Mouse (Mus musculus) adrenal gland, postnatal 10 days (tissue): ENCODE data around the gene Wdr5b. TPM values are rescaled to one million over a fixed set of nuclear protein-coding genes. Genes with fewer than 3 reads are reported as not detected.

Experiments used
- DNase-seq: peaks from one replicate; pipeline ENCODE4 v3.0.0; 2021; ENCODE audit warnings: mixed read lengths
- total RNA-seq, 2 experiments: library from RNA; stranded (reverse); gene quantifications; 2 replicates each; pipeline ENCODE4 v1.2.3; 2021

Wdr5b gene
- total RNA-seq, 2 experiments from 2014 or later, result 4.3 to 5.3 TPM

DNA sequence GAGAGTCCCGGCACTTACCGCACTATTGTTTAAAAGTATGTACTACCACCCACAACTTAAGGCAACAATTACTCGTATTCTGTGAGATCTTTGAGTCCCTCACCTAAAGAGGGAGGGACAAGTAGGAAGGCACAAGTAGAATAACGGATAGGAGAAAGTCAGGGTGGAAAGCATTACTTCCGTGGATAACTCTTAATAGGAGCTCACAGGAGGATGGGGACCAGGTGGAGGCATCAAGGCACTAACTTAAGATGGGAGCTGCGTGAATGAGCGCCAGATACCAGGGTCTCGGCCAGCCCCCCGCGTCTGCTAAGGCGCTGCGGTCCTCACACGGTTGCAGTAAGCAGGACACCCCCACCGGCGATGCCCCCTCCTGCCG, 30.1 kb downstream of the Wdr5b start:
- no peak for DNase-seq

DNA sequence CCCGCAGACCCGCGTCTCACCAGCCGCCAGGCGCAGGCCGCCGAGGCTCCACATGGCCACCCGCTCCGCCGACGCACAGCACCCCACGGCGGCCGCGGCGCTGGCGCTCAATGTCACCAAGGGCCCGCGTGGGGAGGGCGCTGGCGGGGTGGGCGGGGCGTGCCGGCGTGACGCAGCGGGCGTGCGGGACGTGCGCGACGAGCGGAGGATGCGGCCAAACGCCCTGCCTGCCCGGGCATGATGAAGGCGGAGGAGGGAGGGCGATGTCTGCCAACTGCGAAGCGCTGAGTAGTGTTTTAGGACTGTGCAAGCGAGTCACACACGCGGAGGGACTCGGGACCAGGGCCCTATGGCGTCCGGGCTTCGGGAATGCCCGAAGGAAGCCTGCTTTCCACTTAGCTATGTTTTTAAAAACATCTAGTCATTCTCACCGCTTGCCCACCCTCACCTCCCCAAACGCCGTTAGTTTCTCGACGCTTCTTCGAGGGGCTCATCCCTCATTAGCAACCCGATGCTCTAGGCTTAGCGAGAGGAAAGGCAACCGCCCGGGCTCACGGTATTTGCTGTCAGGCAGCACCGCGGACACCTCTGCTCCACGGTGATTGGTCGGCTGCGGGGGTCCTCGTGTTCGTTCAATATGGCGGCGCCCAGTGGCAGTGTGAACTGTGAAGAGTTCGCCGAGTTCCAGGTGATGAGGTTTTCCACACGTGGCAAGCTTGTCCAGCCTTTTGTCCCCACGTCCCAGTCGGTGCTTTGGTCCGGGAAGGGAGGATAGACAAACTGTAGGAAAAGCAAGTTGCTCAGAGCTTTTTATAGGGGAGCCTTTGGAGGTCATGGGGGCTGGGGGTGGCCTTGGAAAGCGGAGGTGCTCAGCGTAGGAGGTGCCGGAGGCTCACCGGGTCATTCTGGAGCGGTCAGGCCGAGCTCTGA, 30.7 kb downstream of the Wdr5b start, which contains the start of the genes Fam162a and Ccdc58:
TSS of gene Fam162a (minus strand) at position 145 of the 930 bp plus-strand sequence.
TSS of gene Ccdc58 (plus strand) at position 236 of the 930 bp plus-strand sequence.
- peak; percentile 97 for DNase-seq

DNA sequence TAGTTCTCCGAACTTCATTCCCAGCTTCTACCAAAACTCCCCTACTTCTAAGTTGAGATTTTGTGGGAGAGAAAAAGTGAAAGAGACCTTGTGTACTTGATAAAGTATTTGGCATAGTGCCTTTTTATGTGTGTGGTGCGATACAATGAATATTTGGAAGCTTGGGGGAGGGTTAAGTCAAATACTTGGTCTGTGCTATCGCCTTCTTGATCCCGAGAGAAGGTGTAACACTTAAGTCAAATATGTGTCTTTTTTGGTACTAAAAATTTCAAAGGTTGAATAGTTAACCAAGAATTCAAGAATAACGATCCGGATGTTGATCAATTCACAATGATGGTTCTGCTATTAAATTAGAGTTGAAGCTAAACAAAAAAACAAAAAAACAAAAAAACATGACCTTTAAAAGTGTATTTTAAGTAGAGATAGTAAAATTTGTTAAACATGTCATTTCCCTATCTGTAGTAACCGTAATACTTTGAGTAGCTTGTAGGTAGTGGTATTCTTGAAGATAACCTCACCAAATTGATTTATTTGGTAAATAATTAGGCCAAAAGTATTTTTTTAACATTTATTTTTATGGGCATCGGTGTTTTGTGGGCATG, 31.5 kb downstream of the Wdr5b start:
- DNase-seq, result no peak

GRCm38 (mm10) chr16:36074772-36075171, 33.8 kb downstream of the Wdr5b start:
- DNase-seq, result no peak

DNA sequence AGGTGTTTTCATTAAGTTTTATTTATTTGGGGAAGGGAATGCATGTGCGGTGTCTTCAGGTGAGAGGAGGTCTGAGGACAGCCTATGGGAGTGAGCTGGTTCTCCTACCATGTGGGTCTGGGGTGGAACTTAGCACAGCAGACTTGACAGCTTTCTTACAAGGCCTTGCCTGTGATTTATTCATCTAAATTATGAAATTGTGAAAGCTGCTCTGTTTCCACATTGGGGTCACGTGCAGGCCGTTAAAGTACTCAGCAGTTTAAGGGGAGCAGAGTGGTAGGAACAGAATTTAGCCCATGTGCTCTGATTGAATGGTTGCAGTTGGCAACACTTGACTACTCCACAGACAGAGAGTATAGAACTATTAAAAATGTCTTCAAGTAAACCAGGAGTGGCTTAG, 38.9 kb downstream of the Wdr5b start:
- DNase-seq, result no peak

- DNase-seq, result no peak
Observed at GRCm38 (mm10) chr16:36087846-36088245, 46.9 kb downstream of the Wdr5b start.

DNA sequence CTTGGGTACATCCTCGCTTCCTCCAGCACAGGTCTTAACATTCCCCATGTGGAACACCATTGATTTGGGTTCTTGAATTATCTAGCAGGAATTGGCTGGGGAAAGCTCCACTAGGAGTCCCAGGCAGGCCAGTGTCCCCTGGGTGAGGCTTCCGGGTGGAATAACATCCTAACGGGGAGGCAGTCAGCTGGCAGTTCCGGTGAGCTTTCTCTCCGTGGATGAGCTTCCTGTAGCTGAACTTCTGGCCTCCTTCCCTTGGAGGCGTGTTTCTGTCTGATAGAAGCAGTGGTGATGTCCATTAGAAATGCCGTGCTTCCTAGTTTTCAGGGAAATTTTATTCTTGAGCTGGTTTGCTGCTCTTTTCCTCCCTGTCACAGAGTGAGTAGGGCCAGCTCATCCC, 48.1 kb downstream of the Wdr5b start:
- peak; percentile 18 for DNase-seq

DNA sequence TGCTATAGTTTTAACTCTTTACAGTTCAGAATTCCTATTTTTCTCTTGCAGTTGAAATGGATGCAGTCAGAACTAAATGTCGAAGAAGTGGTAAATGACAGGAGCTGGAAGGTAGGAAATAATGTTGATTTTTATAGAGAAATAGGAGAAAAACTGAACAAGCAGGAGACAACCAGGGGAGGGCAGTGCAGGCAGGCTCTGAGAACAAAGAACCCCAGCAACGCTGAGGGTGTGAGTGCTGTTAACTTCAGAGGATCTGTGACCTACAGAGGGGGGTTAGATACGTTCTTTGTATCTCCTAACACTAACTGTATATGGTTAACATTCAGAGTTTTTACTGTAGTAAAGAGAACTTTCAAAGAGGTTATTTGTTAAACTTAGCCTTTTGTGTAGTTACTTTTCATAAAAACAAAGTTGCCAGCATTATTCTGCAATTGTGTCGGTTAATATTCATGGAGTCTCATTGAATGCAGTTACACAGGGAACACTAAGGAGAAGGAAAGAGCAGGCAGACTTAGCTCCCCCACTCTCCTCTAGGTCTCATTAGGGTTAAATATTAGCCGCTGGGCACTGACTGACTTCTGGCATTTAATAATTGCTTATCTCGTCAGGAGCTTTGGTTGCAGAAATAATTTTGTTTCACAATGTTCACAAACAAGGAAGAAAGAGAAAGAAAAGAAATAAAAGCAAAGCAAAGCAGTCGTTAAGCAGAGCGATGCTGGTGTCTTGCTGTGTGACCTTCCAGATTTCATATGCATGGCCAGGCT, 49.0 kb downstream of the Wdr5b start:
- DNase-seq, result no peak

- DNase-seq, result no peak
Observed at GRCm38 (mm10) chr16:36090785-36091509, 50.0 kb downstream of the Wdr5b start.

Other genes starting within 250 kb of the Wdr5b start
- 10 to 100 TPM in 1 of 2 experiments, 1 to 10 TPM in 1; 7.2 to 12.1 TPM for gene Parp14, start 169.6 kb upstream of the Wdr5b start, total RNA-seq
- gene Parp9, start 102.7 kb upstream of the Wdr5b start, total RNA-seq, result 10 to 100 TPM; 12.5 to 16.4 TPM
- 10 to 100 TPM in 1 of 2 experiments, 1 to 10 TPM in 1; 8.7 to 10.1 TPM for gene Dtx3l, start 102.0 kb upstream of the Wdr5b start, total RNA-seq
- 10 to 100 TPM; 50.6 to 55.9 TPM for gene Kpna1, start 62.4 kb upstream of the Wdr5b start, total RNA-seq
- gene Fam162a, start 30.4 kb downstream of the Wdr5b start, total RNA-seq, result 100 to 1,000 TPM; 181 to 193 TPM
- 10 to 100 TPM; 57.9 to 74.7 TPM for gene Ccdc58, start 30.5 kb downstream of the Wdr5b start, total RNA-seq
- gene Csta1, start 90.1 kb downstream of the Wdr5b start, total RNA-seq, result not detected
- gene Stfa2l1, start 115.6 kb downstream of the Wdr5b start, total RNA-seq, result 1 to 10 TPM; 7.6 to 9.0 TPM
- 10 to 100 TPM in 1 of 2 experiments, 1 to 10 TPM in 1; 10.0 to 12.4 TPM for gene Gm5483, start 143.0 kb downstream of the Wdr5b start, total RNA-seq
- gene Gm5416, start 169.2 kb downstream of the Wdr5b start, total RNA-seq, result not detected
- gene 2010005H15Rik, start 180.3 kb downstream of the Wdr5b start, total RNA-seq, result 1 to 10 TPM; 2.3 to 2.6 TPM
- 10 to 100 TPM; 15.1 to 20.1 TPM for gene Stfa1, start 235.8 kb downstream of the Wdr5b start, total RNA-seq